In the genomic region with DNA sequence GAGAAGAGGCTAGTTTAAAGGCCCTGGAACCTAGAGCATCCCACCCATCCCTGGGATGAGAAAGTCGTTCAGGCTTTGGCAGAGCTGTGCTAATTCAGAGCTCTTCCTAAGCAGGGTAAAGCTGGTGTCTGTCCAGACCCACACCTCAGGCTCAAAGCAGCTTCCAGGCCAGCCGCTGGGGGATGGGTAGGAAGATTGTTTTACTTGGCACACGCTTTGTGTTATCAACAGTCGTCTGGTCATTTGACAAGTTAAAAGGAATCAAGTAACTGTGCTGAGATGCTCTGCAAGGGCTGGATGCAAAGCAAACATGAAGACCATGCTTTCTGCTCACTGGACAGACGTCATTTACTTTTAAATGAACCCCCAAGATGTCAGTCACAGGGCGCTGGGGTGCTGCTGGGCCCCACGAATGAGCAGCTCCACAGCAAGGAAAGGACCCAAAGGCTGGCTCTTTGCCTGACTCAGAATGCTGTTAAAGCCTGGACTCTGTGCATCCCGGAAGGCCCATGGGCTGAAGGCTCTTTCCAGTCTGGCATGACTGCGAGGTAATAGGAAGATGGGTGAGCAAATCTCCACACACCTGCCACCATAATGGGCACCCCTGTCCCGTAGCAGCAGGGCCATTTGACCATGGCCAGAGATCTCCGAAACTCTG, we compare ENCODE assay signal across 12 mouse cellular contexts.
DNase-seq lines count a peak whose midpoint lies in the region; ATAC-seq and TF ChIP-seq lines count a peak whose summit lies in the region.
"Had no signal": no experiment of that assay in that cellular context is flagged by ENCODE, and none has a peak within 500 bp of the region (broad histone marks: within the 10 kb centered on the region; RNA-seq: fewer than 3 reads in every experiment).

No protein-coding gene starts in this region.

- no peaks in the 10 kb centered on the region for H3K27me3 ChIP-seq in liver, adult 2 months (ENCODE audit: control insufficient read depth, insufficient read depth, low read length)
- no peaks in the 10 kb centered on the region for H3K27me3 ChIP-seq in liver, embryonic 11.5 days (replicated peaks; ENCODE audit: control insufficient read depth, insufficient read depth, low read length)
- no peaks in the 10 kb centered on the region for H3K27me3 ChIP-seq in heart, embryonic 11.5 days (ENCODE audit: control insufficient read depth, insufficient read depth, low read length)
- H3K27me3 ChIP-seq: Patski had no signal

- no peak for TF ChIP-seq CTCF in liver, adult 2 months (IDR thresholded peaks at IDR 0.05; ENCODE audit: low read depth, low read length)

- H3K27ac ChIP-seq in liver, adult 2 months (replicated peaks; ENCODE audit: insufficient read depth, low read depth, low read length) = no peak overlapping the region
- no peak overlapping the region for H3K27ac ChIP-seq in liver, embryonic 11.5 days (ENCODE audit: low read depth, low read length)
- H3K27ac ChIP-seq in heart, embryonic 11.5 days (ENCODE audit: low read depth, low read length) = no peak overlapping the region
- H3K27ac ChIP-seq: left cerebral cortex, adult 2 months; liver, embryonic 14.5 days had no signal

- H3K79me2 ChIP-seq in liver, adult 2 months (ENCODE audit: control insufficient read depth, insufficient read depth, low read length) = no peaks in the 10 kb centered on the region

- H3K36me3 ChIP-seq in liver, adult 2 months (ENCODE audit: control insufficient read depth, insufficient read depth, low read length) = no peaks in the 10 kb centered on the region
- no peaks in the 10 kb centered on the region for H3K36me3 ChIP-seq in liver, embryonic 11.5 days (ENCODE audit: control insufficient read depth, insufficient read depth, low read length)
- H3K36me3 ChIP-seq in heart, embryonic 11.5 days (ENCODE audit: control insufficient read depth, insufficient read depth, low read length) = no peaks in the 10 kb centered on the region

- H3K9ac ChIP-seq in liver, adult 2 months (ENCODE audit: low read depth, low read length) = no peak overlapping the region
- no peak overlapping the region for H3K9ac ChIP-seq in liver, embryonic 11.5 days (ENCODE audit: low read depth, low read length)
- no peak overlapping the region for H3K9ac ChIP-seq in heart, embryonic 11.5 days (ENCODE audit: low read depth, low read length)
- H3K9ac ChIP-seq: liver, embryonic 14.5 days had no signal

- TF ChIP-seq POLR2A in liver, adult 2 months (IDR thresholded peaks at IDR 0.05; ENCODE audit: extremely low read depth, insufficient read depth, low read length) = no peak

- no peak for ATAC-seq in liver, embryonic 11.5 days (replicated peaks; ENCODE audit: low FRiP score)
- ATAC-seq in heart, embryonic 11.5 days (replicated peaks; ENCODE audit: insufficient number of reproducible peaks, low FRiP score, low TSS enrichment) = peak; percentile 57; the same call in 1 of the 2 replicates
- no peak for ATAC-seq in cerebellum, adult (ENCODE audit: insufficient number of reproducible peaks, low FRiP score, low TSS enrichment)
- ATAC-seq: Patski had no signal

- H3K9me3 ChIP-seq in liver, embryonic 11.5 days (ENCODE audit: control insufficient read depth, low read length) = no peaks in the 10 kb centered on the region
- no peaks in the 10 kb centered on the region for H3K9me3 ChIP-seq in heart, embryonic 11.5 days (replicated peaks; ENCODE audit: control insufficient read depth, low read length)

- no peak overlapping the region for H3K4me2 ChIP-seq in liver, embryonic 11.5 days
- H3K4me2 ChIP-seq in heart, embryonic 11.5 days = no peak overlapping the region

- 37% methylated on average over 11 of the region's 11 CpGs for WGBS in liver, adult 2 months
- WGBS in liver, embryonic 11.5 days = 57% methylated on average over 11 of the region's 11 CpGs
- WGBS in heart, embryonic 11.5 days (ENCODE audit: insufficient replicate concordance) = 37% methylated on average over 11 of the region's 11 CpGs

- no peaks in the 10 kb centered on the region; the same call in 1 of the 2 replicates for H3K4me1 ChIP-seq in liver, adult 2 months (ENCODE audit: control insufficient read depth, insufficient read depth, low read length)
- H3K4me1 ChIP-seq in liver, embryonic 11.5 days (replicated peaks; ENCODE audit: control insufficient read depth, insufficient read depth, low read length) = no peaks in the 10 kb centered on the region; the same call in 1 of the 2 replicates
- peaks cover 20% of the 10 kb centered on the region for H3K4me1 ChIP-seq in heart, embryonic 11.5 days (ENCODE audit: control insufficient read depth, insufficient read depth, low read length)

- DNase-seq in embryo, embryonic 10.5 days (ENCODE audit: low spot score) = peak; percentile 16
- no peak for DNase-seq in embryo, embryonic 11 days
- peak; percentile 67 for DNase-seq in liver, adult 2 months (ENCODE audit: extremely low read depth, low read depth, low spot score)
- DNase-seq in liver, embryonic 11.5 days (ENCODE audit: low spot score) = no peak
- peak; percentile 37 for DNase-seq in lung, postnatal 25 days (ENCODE audit: low spot score)
- DNase-seq in right cerebral cortex, postnatal 14 days = no peak
- DNase-seq: retina, postnatal 1 day had no signal

- H3K4me3 ChIP-seq in liver, adult 2 months (ENCODE audit: insufficient read depth, low read depth, low read length) = no peak overlapping the region
- H3K4me3 ChIP-seq in liver, embryonic 11.5 days (ENCODE audit: low read depth, low read length) = no peak overlapping the region
- no peak overlapping the region for H3K4me3 ChIP-seq in heart, embryonic 11.5 days (ENCODE audit: low read depth, low read length)
- H3K4me3 ChIP-seq: left cerebral cortex, adult 2 months had no signal

Comparison
In these comparisons a context has a peak if more than half of its experiments do, and no peak if none do; other contexts are left out.
1. DNase-seq: peak in embryo, embryonic 10.5 days (single experiment), liver, adult 2 months (single experiment) and lung, postnatal 25 days (single experiment); none in embryo, embryonic 11 days (single experiment), liver, embryonic 11.5 days (single experiment) and right cerebral cortex, postnatal 14 days (single experiment).